Mouse (Mus musculus): ENCODE results near the gene Dgkz. TPM values are rescaled to one million over a fixed set of nuclear protein-coding genes. Genes with fewer than 3 reads are reported as not detected.
A peak's percentile ranks its signal among the peaks of the same experiment; 100 is the strongest.

Gene Dgkz
- polyA plus RNA-seq, 1 experiment, result not detected

GRCm38 (mm10) chr2:91928534-91929350 lies 46.9 kb downstream of the Dgkz start:
- Histone ChIP-seq H3K27ac (ENCODE audit: insufficient read depth, low read depth, low read length) (no peak overlapping the region), H3K4me3 (ENCODE audit: insufficient read depth, low read depth, low read length) (no peak overlapping the region)

DNA sequence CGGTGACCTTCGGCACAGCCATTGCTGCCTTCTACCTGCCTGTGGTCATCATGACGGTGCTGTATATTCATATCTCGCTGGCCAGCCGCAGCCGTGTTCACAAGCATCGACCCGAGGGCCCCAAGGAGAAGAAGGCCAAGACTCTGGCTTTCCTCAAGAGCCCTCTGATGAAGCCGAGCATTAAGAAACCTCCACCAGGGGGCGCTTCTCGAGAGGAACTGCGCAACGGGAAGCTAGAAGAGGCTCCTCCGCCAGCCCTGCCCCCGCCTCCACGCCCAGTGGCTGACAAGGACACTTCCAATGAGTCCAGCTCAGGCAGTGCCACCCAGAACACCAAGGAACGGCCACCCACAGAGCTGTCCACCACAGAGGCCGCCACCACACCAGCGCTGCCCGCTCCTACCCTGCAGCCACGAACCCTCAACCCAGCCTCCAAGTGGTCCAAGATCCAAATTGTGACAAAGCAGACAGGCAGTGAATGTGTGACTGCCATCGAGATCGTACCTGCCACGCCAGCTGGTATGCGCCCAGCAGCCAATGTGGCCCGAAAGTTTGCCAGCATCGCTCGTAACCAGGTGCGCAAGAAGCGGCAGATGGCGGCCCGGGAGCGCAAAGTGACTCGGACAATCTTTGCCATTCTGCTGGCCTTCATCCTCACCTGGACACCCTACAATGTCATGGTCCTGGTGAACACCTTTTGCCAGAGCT lies 47.7 kb downstream of the Dgkz start:
- H3K4me1 ChIP-seq (ENCODE audit: control insufficient read depth, insufficient read depth, low read length), result peaks cover 77% of the 10 kb centered on the region
- no peak overlapping the region for H3K4me3 ChIP-seq (ENCODE audit: insufficient read depth, low read depth, low read length)
- 56% methylated on average over 34 of the region's 34 CpGs for WGBS
- TF ChIP-seq CTCF (IDR thresholded peaks at IDR 0.05; ENCODE audit: insufficient read depth, low read depth, low read length), result peak; percentile 69
- no peak for TF ChIP-seq POLR2A (IDR thresholded peaks at IDR 0.05; ENCODE audit: insufficient read depth, low read depth, low read length)
- no peak overlapping the region for H3K27ac ChIP-seq (ENCODE audit: insufficient read depth, low read depth, low read length)

More at GRCm38 (mm10) chr2:91928534-91929350, 46.9 kb downstream of the Dgkz start:
- peaks cover 74% of the 10 kb centered on the region for H3K4me1 ChIP-seq (ENCODE audit: control insufficient read depth, insufficient read depth, low read length)
- WGBS, result 76% methylated on average over 23 of the region's 23 CpGs
- TF ChIP-seq CTCF (IDR thresholded peaks at IDR 0.05; ENCODE audit: insufficient read depth, low read depth, low read length) (no peak), POLR2A (IDR thresholded peaks at IDR 0.05; ENCODE audit: insufficient read depth, low read depth, low read length) (no peak)

- no peak within 1 kb of the TSS for H3K27ac ChIP-seq (ENCODE audit: insufficient read depth, low read depth, low read length)
- H3K4me1 ChIP-seq (ENCODE audit: control insufficient read depth, insufficient read depth, low read length), result peaks cover 67% of the 10 kb centered on the region
- no peak within 1 kb of the TSS for H3K4me3 ChIP-seq (ENCODE audit: insufficient read depth, low read depth, low read length)
- 68% methylated on average over 3 of the region's 3 CpGs for whole genome bisulfite sequencing
- TF ChIP-seq CTCF (IDR thresholded peaks at IDR 0.05; ENCODE audit: insufficient read depth, low read depth, low read length) (no peak), POLR2A (IDR thresholded peaks at IDR 0.05; ENCODE audit: insufficient read depth, low read depth, low read length) (no peak)
These were observed 48.7 kb downstream of the Dgkz start, which contains the start of gene Chrm4 for GRCm38 (mm10) chr2:91926949-91927348. Gene Chrm4, plus strand, starts transcription at chr2:91927249.

DNA sequence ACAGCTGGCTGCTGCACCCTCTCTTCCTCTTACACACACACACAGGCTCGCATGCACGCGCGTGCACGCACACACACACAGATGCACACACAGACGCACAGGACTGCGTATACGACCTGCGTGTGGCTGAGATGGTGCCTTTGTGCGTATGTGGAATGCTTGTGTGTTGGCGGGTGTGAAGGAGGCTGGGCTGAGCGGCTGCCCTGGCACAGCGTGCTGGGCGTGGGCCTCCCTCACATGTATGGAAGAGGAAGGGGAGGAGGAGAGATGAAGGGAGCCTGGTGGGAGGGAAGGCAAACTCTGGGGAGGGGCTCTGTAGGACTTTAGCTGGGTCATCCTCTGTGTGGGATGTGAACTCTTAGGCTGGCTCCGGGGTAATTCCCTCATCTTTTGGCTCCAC lies 50.2 kb downstream of the Dgkz start:
- H3K4me3 ChIP-seq (ENCODE audit: insufficient read depth, low read depth, low read length), result peak overlapping the region; percentile 27
- TF ChIP-seq CTCF (IDR thresholded peaks at IDR 0.05; ENCODE audit: insufficient read depth, low read depth, low read length), result no peak
- TF ChIP-seq POLR2A (IDR thresholded peaks at IDR 0.05; ENCODE audit: insufficient read depth, low read depth, low read length), result no peak
- peak overlapping the region; percentile 68; the same call in 1 of the 2 replicates for H3K27ac ChIP-seq (ENCODE audit: insufficient read depth, low read depth, low read length)
- WGBS, result 48% methylated on average over 15 of the region's 15 CpGs
- H3K4me1 ChIP-seq (ENCODE audit: control insufficient read depth, insufficient read depth, low read length), result peaks cover 62% of the 10 kb centered on the region

GRCm38 (mm10) chr2:91924726-91925125 lies 50.9 kb downstream of the Dgkz start:
- 38% methylated on average over 1 of the region's 1 CpGs for WGBS
- no peak for TF ChIP-seq POLR2A (IDR thresholded peaks at IDR 0.05; ENCODE audit: insufficient read depth, low read depth, low read length)
- no peak for TF ChIP-seq CTCF (IDR thresholded peaks at IDR 0.05; ENCODE audit: insufficient read depth, low read depth, low read length)
- peak overlapping the region; percentile 68 for H3K27ac ChIP-seq (ENCODE audit: insufficient read depth, low read depth, low read length)
- peak overlapping the region; percentile 27 for H3K4me3 ChIP-seq (ENCODE audit: insufficient read depth, low read depth, low read length)
- peaks cover 57% of the 10 kb centered on the region for H3K4me1 ChIP-seq (ENCODE audit: control insufficient read depth, insufficient read depth, low read length)

DNA sequence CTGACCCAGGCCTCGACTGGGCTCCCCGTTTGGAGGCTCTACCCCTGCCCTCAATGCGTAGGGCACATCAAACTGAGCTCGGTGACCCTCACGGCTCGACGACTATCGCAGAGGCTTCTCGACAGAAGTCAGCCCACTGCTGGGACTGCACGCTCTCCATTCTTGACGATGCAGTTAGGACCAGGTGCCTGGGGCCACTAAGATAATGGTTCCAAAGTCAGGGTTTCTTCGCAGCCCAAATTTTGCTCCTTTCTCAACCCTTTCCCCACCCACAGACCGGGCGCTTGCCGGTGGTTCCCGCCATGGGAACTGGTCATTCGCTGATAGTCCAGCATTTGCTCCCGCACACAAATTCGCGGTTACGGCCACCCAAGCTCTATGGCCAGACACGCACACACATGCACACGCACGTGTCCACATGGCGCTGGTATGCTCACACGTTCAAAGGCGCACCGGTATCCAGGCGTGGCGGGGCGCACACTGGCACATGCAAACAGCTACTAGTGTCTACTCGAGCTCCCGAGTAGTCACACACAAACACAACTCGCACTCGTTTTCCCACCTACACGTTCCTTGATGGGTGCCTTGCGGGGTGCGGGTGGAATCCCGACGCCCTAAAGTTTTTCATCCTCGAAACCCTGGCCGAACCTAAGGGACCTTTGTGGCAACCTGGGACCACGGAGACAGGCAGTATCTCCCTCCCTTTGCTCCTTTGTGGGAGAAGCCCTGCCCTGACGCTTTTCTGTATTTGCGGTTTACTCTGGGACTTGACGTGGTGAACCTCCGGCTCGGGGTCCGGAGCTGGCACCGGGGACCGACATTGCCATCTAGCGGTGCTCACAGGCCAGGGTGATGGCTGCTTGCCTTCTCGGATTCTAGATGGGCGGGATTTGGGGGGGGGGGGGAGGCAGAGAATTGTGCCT lies 52.0 kb downstream of the Dgkz start:
- peak overlapping the region; percentile 52 for H3K27ac ChIP-seq (ENCODE audit: insufficient read depth, low read depth, low read length)
- no peak for TF ChIP-seq POLR2A (IDR thresholded peaks at IDR 0.05; ENCODE audit: insufficient read depth, low read depth, low read length)
- peak; percentile 77 for TF ChIP-seq CTCF (IDR thresholded peaks at IDR 0.05; ENCODE audit: insufficient read depth, low read depth, low read length)
- WGBS, result 4% methylated on average over 54 of the region's 54 CpGs

GRCm38 (mm10) chr2:91922586-91923414 lies 52.9 kb downstream of the Dgkz start:
- Histone ChIP-seq H3K4me3 (ENCODE audit: insufficient read depth, low read depth, low read length) (peak overlapping the region; percentile 93), H3K27ac (ENCODE audit: insufficient read depth, low read depth, low read length) (peak overlapping the region; percentile 52), H3K4me1 (ENCODE audit: control insufficient read depth, insufficient read depth, low read length) (peaks cover 42% of the 10 kb centered on the region)
- TF ChIP-seq CTCF (IDR thresholded peaks at IDR 0.05; ENCODE audit: insufficient read depth, low read depth, low read length) (no peak), POLR2A (IDR thresholded peaks at IDR 0.05; ENCODE audit: insufficient read depth, low read depth, low read length) (no peak)
- WGBS, result 3% methylated on average over 37 of the region's 37 CpGs

More for the DNA sequence above, 52.0 kb downstream of the Dgkz start:
- peak overlapping the region; percentile 93 for H3K4me3 ChIP-seq (ENCODE audit: insufficient read depth, low read depth, low read length)
- H3K4me1 ChIP-seq (ENCODE audit: control insufficient read depth, insufficient read depth, low read length), result peaks cover 51% of the 10 kb centered on the region
